Mouse (Mus musculus) intestine, postnatal 0 days (tissue): ENCODE results near the gene Kalrn. TPM values are rescaled to one million over a fixed set of nuclear protein-coding genes. Genes with fewer than 3 reads are reported as not detected.

ENCODE experiments used
- ATAC-seq: fragments of 200-750 bp; cut with Nextera tagmentation; 2 replicates; pipeline ENCODE4 v1.8.0; 2017; ENCODE audit warnings: mild to moderate bottlenecking, moderate TSS enrichment, moderate library complexity
- H3K27ac ChIP-seq: fragments of 300-500 bp; sonication (generic); 2 replicates; pipeline ENCODE4 v1.5.1; 2014; ENCODE audit warnings: mild to moderate bottlenecking, low read depth, low read length, moderate library complexity
- H3K27me3 ChIP-seq: fragments of 300-500 bp; sonication (generic); replicated peaks from 2 replicates; pipeline ENCODE4 v1.6.1; 2014; ENCODE audit warnings: low read length, mixed read lengths; ENCODE audit not compliant: control insufficient read depth, insufficient read depth
- H3K36me3 ChIP-seq: fragments of 300-500 bp; sonication (generic); 2 replicates; pipeline ENCODE4 v1.6.1; 2014; ENCODE audit warnings: mild to moderate bottlenecking, moderate library complexity; ENCODE audit not compliant: control insufficient read depth, insufficient read depth
- H3K4me1 ChIP-seq: fragments of 300-500 bp; sonication (generic); replicated peaks from 2 replicates; pipeline ENCODE4 v1.6.1; 2014; ENCODE audit warnings: antibody characterized with exemption, low read length, mixed read lengths; ENCODE audit not compliant: control insufficient read depth, insufficient read depth
- H3K4me2 ChIP-seq: fragments of 300-500 bp; sonication (generic); replicated peaks from 2 replicates; pipeline ENCODE4 v1.6.1; 2014; ENCODE audit warnings: low read depth, mild to moderate bottlenecking, moderate library complexity
- H3K4me3 ChIP-seq: fragments of 300-500 bp; sonication (generic); 2 replicates; pipeline ENCODE4 v1.5.1; 2014; ENCODE audit warnings: low read depth, low read length
- H3K9ac ChIP-seq: fragments of 300-500 bp; sonication (generic); 2 replicates; pipeline ENCODE4 v1.6.1; 2014; ENCODE audit warnings: mild to moderate bottlenecking, low read depth, low read length
- H3K9me3 ChIP-seq: fragments of 300-500 bp; sonication (generic); 2 replicates; pipeline ENCODE4 v1.6.1; 2016; ENCODE audit warnings: mixed run types; ENCODE audit not compliant: control insufficient read depth
- CTCF ChIP-seq: sonication (generic); IDR thresholded peaks from 2 replicates; pipeline ENCODE4 v1.5.1; 2016; ENCODE audit warnings: low read depth, mild to moderate bottlenecking, control low read depth, antibody characterized with exemption, moderate library complexity
- WGBS: fragments of 180-500 bp; shearing (Covaris S2); extraction: QIAGEN DNeasy Blood & Tissue Kit; methylation state at CpG from one replicate; pipeline ENCODE4 v1.1.7; 2014; 5-methylcytosine and 5-hydroxymethylcytosine counted together
- polyA plus RNA-seq: library from polyadenylated mRNA; unstranded; fragments of >200 nt; fragmentation: Nextera tagmentation; extraction: Ambion mirVana; gene quantifications from 2 replicates; pipeline ENCODE4 v1.2.1, GENCODE M21; 2015

Kalrn gene
- polyA plus RNA-seq, 1 experiment from 2014 or later, result 7.5 TPM

- H3K4me3 ChIP-seq, result no peak overlapping the region
- no peaks in the 10 kb centered on the region for H3K36me3 ChIP-seq
- H3K4me1 ChIP-seq, result no peaks in the 10 kb centered on the region
- no peak for TF ChIP-seq CTCF
- H3K9ac ChIP-seq, result no peak overlapping the region
- no peak for ATAC-seq
- H3K27ac ChIP-seq, result no peak overlapping the region
- H3K9me3 ChIP-seq, result no peaks in the 10 kb centered on the region
- no peaks in the 10 kb centered on the region for H3K27me3 ChIP-seq
- H3K4me2 ChIP-seq, result no peak overlapping the region
- WGBS, result 84% methylated on average over 4 of the region's 4 CpGs
Measured at GRCm38 (mm10) chr16:34321066-34321790, 252.1 kb downstream of the Kalrn start.

DNA sequence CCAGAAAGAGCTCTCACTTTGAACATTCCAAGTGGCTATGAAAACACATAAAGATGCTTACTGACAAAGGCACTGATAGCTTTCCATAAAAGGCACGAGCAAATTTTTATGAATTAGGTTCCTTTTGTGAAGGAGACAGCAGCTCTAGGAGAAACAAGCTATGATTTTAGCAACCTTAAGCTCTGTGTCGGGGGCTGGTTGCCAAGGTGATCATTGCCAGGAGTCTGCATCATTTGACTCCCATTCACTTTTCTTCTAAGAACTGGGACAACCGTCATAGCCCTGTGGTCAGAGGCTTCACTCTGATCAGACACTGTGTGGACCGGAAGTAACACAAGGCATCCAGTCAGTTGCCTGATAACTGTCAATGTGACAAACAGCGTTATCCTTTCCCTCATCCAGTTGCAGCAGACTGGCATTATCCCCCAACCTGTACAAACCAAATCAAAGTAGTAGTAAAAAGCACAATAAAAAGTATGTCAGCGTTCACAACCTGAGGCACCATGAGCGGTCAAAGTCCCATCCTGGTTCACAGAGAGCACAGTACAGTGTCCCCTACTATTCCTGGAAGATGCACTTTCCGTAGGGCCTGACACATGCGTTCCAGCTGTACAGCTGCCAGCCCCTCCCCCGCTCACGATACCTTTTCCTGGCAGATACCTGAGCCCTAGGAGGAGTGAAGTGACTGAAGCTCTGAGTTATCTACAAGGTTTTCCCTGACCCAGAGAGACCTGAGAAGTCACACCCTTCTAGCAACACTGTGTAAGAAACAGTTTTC, 253.1 kb downstream of the Kalrn start:
- Histone ChIP-seq H3K9ac (no peak overlapping the region), H3K4me2 (peak overlapping the region; percentile 32; the same call in 1 of the 2 replicates), H3K27ac (no peak overlapping the region), H3K36me3 (no peaks in the 10 kb centered on the region), H3K27me3 (no peaks in the 10 kb centered on the region), H3K4me3 (no peak overlapping the region), H3K4me1 (no peaks in the 10 kb centered on the region), H3K9me3 (no peaks in the 10 kb centered on the region)
- ATAC-seq, result peak; percentile 89
- WGBS, result 58% methylated on average over 11 of the region's 11 CpGs
- TF ChIP-seq CTCF, result no peak

- H3K9me3 ChIP-seq, result no peaks in the 10 kb centered on the region
- 35% methylated on average over 3 of the region's 3 CpGs for WGBS
- H3K9ac ChIP-seq, result no peak overlapping the region
- H3K4me1 ChIP-seq, result no peaks in the 10 kb centered on the region
- TF ChIP-seq CTCF, result no peak
- H3K4me2 ChIP-seq, result no peak overlapping the region
- no peaks in the 10 kb centered on the region for H3K36me3 ChIP-seq
- no peak for ATAC-seq
- H3K27ac ChIP-seq, result no peak overlapping the region
- no peak overlapping the region for H3K4me3 ChIP-seq
- no peaks in the 10 kb centered on the region for H3K27me3 ChIP-seq
Measured at GRCm38 (mm10) chr16:34317110-34317509, 256.2 kb downstream of the Kalrn start.

DNA sequence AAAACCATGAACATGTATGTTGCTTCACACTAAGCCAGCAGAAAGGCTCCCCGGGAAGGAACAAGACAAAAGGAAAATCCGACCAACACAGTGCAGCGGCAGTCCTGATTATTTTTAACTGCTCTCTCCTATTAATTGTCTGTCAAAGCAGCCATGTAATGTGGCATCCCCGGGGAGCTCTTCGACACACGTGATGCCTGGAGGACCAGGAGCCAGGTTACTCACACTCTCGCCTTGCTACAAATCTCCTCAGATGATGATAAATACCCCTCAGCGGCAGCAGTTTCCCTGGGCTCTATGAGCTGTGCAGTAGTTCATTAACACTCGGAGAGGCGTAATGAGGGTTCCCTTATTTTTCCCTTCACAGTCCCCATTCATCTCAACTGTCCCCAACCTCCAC, 257.1 kb downstream of the Kalrn start:
- Histone ChIP-seq H3K27ac (no peak overlapping the region), H3K4me2 (no peak overlapping the region), H3K27me3 (no peaks in the 10 kb centered on the region), H3K4me3 (no peak overlapping the region), H3K36me3 (no peaks in the 10 kb centered on the region), H3K9ac (no peak overlapping the region), H3K9me3 (no peaks in the 10 kb centered on the region), H3K4me1 (no peaks in the 10 kb centered on the region)
- ATAC-seq, result no peak
- 76% methylated on average over 10 of the region's 10 CpGs for WGBS
- no peak for TF ChIP-seq CTCF

GRCm38 (mm10) chr16:34314071-34314470, 259.3 kb downstream of the Kalrn start:
- no peaks in the 10 kb centered on the region for H3K36me3 ChIP-seq
- no peak overlapping the region for H3K27ac ChIP-seq
- no peaks in the 10 kb centered on the region for H3K27me3 ChIP-seq
- H3K4me2 ChIP-seq, result no peak overlapping the region
- no peak overlapping the region for H3K4me3 ChIP-seq
- no peak overlapping the region for H3K9ac ChIP-seq
- no peak for ATAC-seq
- WGBS, result 81% methylated on average over 10 of the region's 10 CpGs
- no peaks in the 10 kb centered on the region for H3K9me3 ChIP-seq
- no peak for TF ChIP-seq CTCF
- no peaks in the 10 kb centered on the region for H3K4me1 ChIP-seq

GRCm38 (mm10) chr16:34311577-34311976, 261.8 kb downstream of the Kalrn start:
- Histone ChIP-seq H3K4me3 (no peak overlapping the region), H3K27ac (no peak overlapping the region), H3K36me3 (no peaks in the 10 kb centered on the region), H3K9ac (no peak overlapping the region), H3K4me2 (no peak overlapping the region), H3K9me3 (no peaks in the 10 kb centered on the region), H3K4me1 (no peaks in the 10 kb centered on the region), H3K27me3 (no peaks in the 10 kb centered on the region)
- 87% methylated on average over 1 of the region's 1 CpGs for WGBS
- no peak for TF ChIP-seq CTCF
- no peak for ATAC-seq
